In genomic region chr14:45432003-45432402, GRCm38 (mm10) we compare ENCODE assay signal across 12 mouse cellular contexts. TPM values are rescaled to one million over a fixed set of nuclear protein-coding genes. Genes with fewer than 3 reads are reported as not detected.
DNase-seq lines count a peak whose midpoint lies in the region; ATAC-seq and TF ChIP-seq lines count a peak whose summit lies in the region.
"Had no signal": no experiment of that assay in that cellular context is flagged by ENCODE, and none has a peak within 500 bp of the region (broad histone marks: within the 10 kb centered on the region; RNA-seq: fewer than 3 reads in every experiment).

No protein-coding gene starts in this region.

- no peaks in the 10 kb centered on the region for H3K36me3 ChIP-seq in liver, adult 2 months (ENCODE audit: control insufficient read depth, insufficient read depth, low read length)
- H3K36me3 ChIP-seq in liver, embryonic 11.5 days (ENCODE audit: control insufficient read depth, insufficient read depth, low read length): no peaks in the 10 kb centered on the region
- no peaks in the 10 kb centered on the region for H3K36me3 ChIP-seq in ES-E14 (ENCODE audit: control insufficient read depth, insufficient read depth, low read length, poor library complexity, severe bottlenecking)
- H3K36me3 ChIP-seq: limb, embryonic 15.5 days; midbrain, embryonic 10.5 days had no signal

- no peaks in the 10 kb centered on the region for H3K79me2 ChIP-seq in liver, adult 2 months (ENCODE audit: control insufficient read depth, insufficient read depth, low read length)

- H3K4me2 ChIP-seq in liver, embryonic 11.5 days: no peak overlapping the region
- H3K4me2 ChIP-seq: limb, embryonic 15.5 days had no signal

- DNase-seq in cerebellum, adult 2 months: no peak
- no peak for DNase-seq in cerebellum, adult 18-20 months
- DNase-seq in liver, adult 2 months (ENCODE audit: extremely low read depth, low read depth, low spot score): no peak
- DNase-seq in liver, embryonic 11.5 days (ENCODE audit: low spot score): no peak
- no peak for DNase-seq in ES-E14 (ENCODE audit: low read depth, low spot score)
- peak; percentile 1 to 4 for DNase-seq in natural killer cell, adult 2 months (ENCODE audit: low spot score in 2 of 2)
- DNase-seq in ovary, postnatal 10 days (ENCODE audit: low spot score): no peak
- no peak for DNase-seq in urinary bladder, postnatal 4 days (ENCODE audit: low spot score in 2 of 2)
- DNase-seq: adrenal gland, adult 8-10 months; gastrocnemius, postnatal 36 days had no signal

- no peak for TF ChIP-seq POLR2A in cerebellum, adult 2 months (IDR thresholded peaks at IDR 0.05; ENCODE audit: borderline replicate concordance, insufficient read depth, low read length)
- no peak for TF ChIP-seq POLR2A in liver, adult 2 months (IDR thresholded peaks at IDR 0.05; ENCODE audit: extremely low read depth, insufficient read depth, low read length)

- peak; percentile 44 for TF ChIP-seq CTCF in cerebellum, adult 2 months (IDR thresholded peaks at IDR 0.05; ENCODE audit: borderline replicate concordance, insufficient read depth, low read depth, low read length)
- peak; percentile 69 for TF ChIP-seq CTCF in liver, adult 2 months (IDR thresholded peaks at IDR 0.05; ENCODE audit: low read depth, low read length)

- no peak overlapping the region for H3K27ac ChIP-seq in cerebellum, adult 2 months (ENCODE audit: insufficient read depth, low read length)
- no peak overlapping the region for H3K27ac ChIP-seq in liver, adult 2 months (replicated peaks; ENCODE audit: insufficient read depth, low read depth, low read length)
- no peak overlapping the region for H3K27ac ChIP-seq in liver, embryonic 11.5 days (ENCODE audit: low read depth, low read length)
- H3K27ac ChIP-seq in ES-E14 (ENCODE audit: insufficient read depth, low read depth, low read length, poor library complexity, severe bottlenecking): no peak overlapping the region
- H3K27ac ChIP-seq: limb, embryonic 15.5 days; midbrain, embryonic 10.5 days had no signal

- H3K4me1 ChIP-seq in cerebellum, adult 2 months (ENCODE audit: control insufficient read depth, insufficient read depth, low read length): no peaks in the 10 kb centered on the region
- H3K4me1 ChIP-seq in liver, adult 2 months (ENCODE audit: control insufficient read depth, insufficient read depth, low read length): no peaks in the 10 kb centered on the region
- no peaks in the 10 kb centered on the region for H3K4me1 ChIP-seq in liver, embryonic 11.5 days (replicated peaks; ENCODE audit: control insufficient read depth, insufficient read depth, low read length)
- peaks cover 0 to 5% of the 10 kb centered on the region in 2 experiments; a peak in 2 of 4 replicates for H3K4me1 ChIP-seq in ES-E14 (ENCODE audit: control insufficient read depth in 2 of 2, insufficient read depth in 2 of 2, low read length in 2 of 2, poor library complexity in 1 of 2)
- H3K4me1 ChIP-seq: limb, embryonic 15.5 days; midbrain, embryonic 10.5 days had no signal

- H3K27me3 ChIP-seq in cerebellum, adult 2 months (ENCODE audit: control insufficient read depth, insufficient read depth, low read length): no peaks in the 10 kb centered on the region; the same call in 1 of the 2 replicates
- no peaks in the 10 kb centered on the region for H3K27me3 ChIP-seq in liver, adult 2 months (ENCODE audit: control insufficient read depth, insufficient read depth, low read length)
- H3K27me3 ChIP-seq in liver, embryonic 11.5 days (replicated peaks; ENCODE audit: control insufficient read depth, insufficient read depth, low read length): no peaks in the 10 kb centered on the region
- H3K27me3 ChIP-seq: limb, embryonic 15.5 days had no signal

- H3K9me3 ChIP-seq in liver, embryonic 11.5 days (ENCODE audit: control insufficient read depth, low read length): no peaks in the 10 kb centered on the region; the same call in 1 of the 2 replicates
- no peaks in the 10 kb centered on the region for H3K9me3 ChIP-seq in ES-E14 (ENCODE audit: control insufficient read depth, insufficient read depth, low read depth, low read length)
- H3K9me3 ChIP-seq: limb, embryonic 15.5 days had no signal

- no peak for ATAC-seq in liver, embryonic 11.5 days (replicated peaks; ENCODE audit: low FRiP score)

- WGBS in cerebellum, adult 2 months: 68% methylated on average over 4 of the region's 4 CpGs
- 74% methylated on average over 4 of the region's 4 CpGs for WGBS in liver, adult 2 months
- WGBS in liver, embryonic 11.5 days: 64% methylated on average over 4 of the region's 4 CpGs

- in situ Hi-C loops in ES-E14 (cut with MboI; ENCODE audit: low sequenced_read_pairs in 2 of 2, unreplicated experiment in 2 of 2): loop anchor here in 1 of 2 experiments (25.0 kb wide), 1 partner anchor 445 kb away; the partner anchor contains the start of gene Ptger2

- no peak overlapping the region for H3K9ac ChIP-seq in liver, adult 2 months (ENCODE audit: low read depth, low read length)
- H3K9ac ChIP-seq in liver, embryonic 11.5 days (ENCODE audit: low read depth, low read length): no peak overlapping the region
- H3K9ac ChIP-seq in ES-E14 (ENCODE audit: insufficient read depth, low read depth, low read length, poor library complexity, severe bottlenecking): no peak overlapping the region
- H3K9ac ChIP-seq: limb, embryonic 15.5 days had no signal

- no peak overlapping the region for H3K4me3 ChIP-seq in cerebellum, adult 2 months (replicated peaks; ENCODE audit: insufficient read depth, low read depth, low read length)
- no peak overlapping the region for H3K4me3 ChIP-seq in liver, adult 2 months (ENCODE audit: insufficient read depth, low read depth, low read length)
- no peak overlapping the region for H3K4me3 ChIP-seq in liver, embryonic 11.5 days (ENCODE audit: low read depth, low read length)
- no peak overlapping the region for H3K4me3 ChIP-seq in ES-E14 (ENCODE audit: insufficient read depth in 1 of 2, low read depth in 1 of 2, low read length in 2 of 2, poor library complexity in 1 of 2, severe bottlenecking in 1 of 2)
- H3K4me3 ChIP-seq: limb, embryonic 15.5 days; midbrain, embryonic 10.5 days had no signal

TF ChIP-seq in ES-E14, 5 proteins besides CTCF, POLR2A, EP300 and RAD21:
- TF ChIP-seq HCFC1 (IDR thresholded peaks at IDR 0.05; ENCODE audit: borderline replicate concordance, insufficient read depth, low read length) (no peak), ZC3H11A (IDR thresholded peaks at IDR 0.05; ENCODE audit: borderline replicate concordance, low read depth, low read length) (peak; percentile 58; the same call in 1 of the 2 replicates)

RNA-seq across cellular contexts. Expression of gene Gnpnat1, which starts 27.3 kb away (rescaled TPM):
- 14.1 and 14.4 TPM in 2 replicates for polyA plus RNA-seq in cerebellum, adult 2 months (2012; rRNA removed)
- 115 and 121 TPM in 2 replicates for total RNA-seq in liver, adult 2 months (2014; rRNA removed)
- 23.5 and 30.6 TPM in 2 replicates for polyA plus RNA-seq in liver, adult 2 months (2012; rRNA removed)
- polyA plus RNA-seq in liver, embryonic 11.5 days (2014; fragmentation: Nextera tagmentation; extraction: Ambion mirVana): 49.7 and 51.5 TPM in 2 replicates
- total RNA-seq in ES-E14 (2012; rRNA removed): 26.8 and 36.5 TPM in 2 replicates

Comparison
In these comparisons a context has a peak if more than half of its experiments do, and no peak if none do; other contexts are left out.
1. DNase-seq: peak in natural killer cell, adult 2 months (2 of 2); none in cerebellum, adult 2 months (0 of 2), cerebellum, adult 18-20 months (0 of 2), liver, adult 2 months (single experiment), liver, embryonic 11.5 days (single experiment), ES-E14 (single experiment), ovary, postnatal 10 days (single experiment) and urinary bladder, postnatal 4 days (0 of 2).